Mouse (Mus musculus) large intestine, adult 2 months (tissue): ENCODE measurements around the gene Slit3. TPM values are rescaled to one million over a fixed set of nuclear protein-coding genes. Genes with fewer than 3 reads are reported as not detected.

Experiments used
- DNase-seq: peaks from one replicate; pipeline ENCODE4 v3.0.0-alpha.2; 2012; ENCODE audit warnings: low read depth, low spot score
- WGBS: fragments of 180-500 bp; shearing (Covaris S2); methylation state at CpG from one replicate; pipeline ENCODE4 v1.1.7; 2018; 5-methylcytosine and 5-hydroxymethylcytosine counted together
- polyA plus RNA-seq: library from polyadenylated mRNA; depleted of rRNA; stranded (reverse); fragments of >200 nt; gene quantifications from 2 replicates; pipeline ENCODE4 v1.2.3, GENCODE M21; 2012

Slit3 gene
- polyA plus RNA-seq, 1 experiment, result 4.4 TPM

DNA sequence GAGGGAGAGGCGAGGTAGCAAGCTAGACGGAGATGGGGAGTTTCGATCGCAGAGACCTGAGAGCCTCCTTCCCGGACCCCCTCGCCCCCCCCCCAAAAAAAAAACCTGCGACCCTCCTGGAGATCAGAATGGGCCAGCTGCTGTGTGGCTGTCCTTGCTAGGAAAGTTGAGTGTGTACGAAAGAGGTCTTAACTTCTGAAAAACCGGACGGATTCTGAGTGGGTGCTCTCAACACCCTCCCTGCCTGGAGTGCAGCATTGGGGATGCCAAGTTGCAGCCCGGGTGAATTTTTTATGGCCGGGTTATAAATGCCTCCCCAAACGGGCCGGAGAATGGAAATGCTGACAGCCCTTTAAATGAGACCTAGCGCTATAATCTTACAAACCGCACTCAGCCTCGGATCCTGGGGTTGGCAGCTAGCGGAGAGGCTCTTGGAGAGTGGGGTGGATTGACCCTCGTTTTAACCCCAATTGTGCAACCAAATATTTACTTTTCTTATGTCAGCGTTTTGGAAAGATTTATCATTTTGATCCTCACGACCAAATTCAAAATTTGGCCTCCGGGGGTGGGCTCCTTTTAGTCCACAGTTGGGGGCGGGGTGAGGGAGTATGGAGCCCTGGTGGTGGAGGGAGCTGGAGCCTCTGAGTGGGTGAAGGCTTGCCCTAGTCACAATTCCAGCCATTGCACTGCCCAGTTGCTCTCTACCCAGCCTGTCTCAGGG lies 1.2 kb downstream of the Slit3 start:
- 4% methylated on average over 23 of the region's 23 CpGs for WGBS
- no peak for DNase-seq

GRCm38 (mm10) chr11:35124489-35125107 lies 3.6 kb downstream of the Slit3 start:
- WGBS, result 43% methylated on average over 17 of the region's 17 CpGs
- DNase-seq, result no peak

GRCm38 (mm10) chr11:35125108-35125490 lies 4.1 kb downstream of the Slit3 start:
- WGBS, result 20% methylated on average over 10 of the region's 10 CpGs
- no peak for DNase-seq

- no peak for DNase-seq
- WGBS, result 68% methylated on average over 5 of the region's 5 CpGs
Measured at GRCm38 (mm10) chr11:35131740-35132139, 10.7 kb downstream of the Slit3 start.

DNA sequence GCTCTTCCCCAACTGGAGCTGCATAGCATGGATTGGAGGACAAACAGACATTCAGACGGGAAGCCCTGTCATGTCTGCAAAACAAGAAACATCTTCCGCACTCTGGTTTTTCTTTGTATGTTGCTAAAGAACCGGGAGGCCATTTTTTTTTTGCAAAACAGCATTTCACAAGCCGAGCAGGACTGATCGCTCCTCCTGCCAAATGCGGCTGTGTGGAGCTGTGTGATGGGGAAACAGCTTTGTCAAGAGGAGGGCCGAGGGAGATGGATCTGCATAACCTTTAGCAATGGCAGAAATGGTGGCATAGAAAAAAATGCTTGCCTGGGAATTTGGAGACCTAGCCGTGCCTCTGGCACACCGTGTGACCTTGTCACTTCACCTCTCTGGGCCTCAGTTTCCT lies 15.6 kb downstream of the Slit3 start:
- DNase-seq, result no peak
- WGBS, result 81% methylated on average over 9 of the region's 9 CpGs

DNA sequence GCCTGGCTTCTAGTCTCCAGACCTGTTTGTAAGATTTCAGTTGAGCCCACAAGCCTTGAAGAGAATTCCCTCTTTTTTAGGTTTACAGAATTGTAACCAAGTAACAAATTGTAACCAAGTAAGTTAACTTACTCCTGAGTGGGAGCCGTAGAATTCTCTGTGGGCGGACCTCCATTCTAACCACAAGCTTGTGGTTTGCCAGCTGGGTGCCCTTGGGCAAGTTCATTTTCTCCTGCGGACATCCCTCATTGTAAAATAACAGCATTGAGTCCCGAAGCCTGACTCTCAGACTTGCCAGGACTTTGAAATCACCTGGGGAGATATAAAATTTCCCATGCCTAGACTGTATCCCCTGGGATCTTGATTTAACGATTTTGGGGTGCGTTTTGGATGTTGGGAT lies 19.1 kb downstream of the Slit3 start:
- DNase-seq, result no peak
- 83% methylated on average over 6 of the region's 6 CpGs for WGBS

DNA sequence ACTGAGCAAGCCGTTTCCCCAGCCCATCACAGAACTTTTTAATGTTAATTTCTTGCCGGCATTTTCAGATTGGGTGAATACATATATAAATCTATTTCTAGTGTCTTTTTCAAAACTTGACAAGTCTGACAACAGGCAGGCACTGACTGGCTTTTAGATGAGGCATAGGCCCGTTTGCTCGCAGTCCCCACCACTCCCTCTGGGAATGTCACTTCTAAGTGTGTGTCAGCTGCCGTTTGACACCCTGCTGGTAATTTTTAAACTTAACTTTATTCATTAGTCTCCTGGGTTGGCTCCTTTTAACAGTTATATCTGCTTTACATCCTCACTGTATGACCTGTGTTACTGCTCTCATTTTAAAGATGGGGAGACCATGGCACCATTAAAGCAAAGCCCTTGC lies 21.2 kb downstream of the Slit3 start:
- WGBS, result 75% methylated on average over 5 of the region's 5 CpGs
- no peak for DNase-seq

- WGBS, result 69% methylated on average over 7 of the region's 7 CpGs
- DNase-seq, result no peak
Measured at GRCm38 (mm10) chr11:35142698-35143360, 21.8 kb downstream of the Slit3 start.

DNA sequence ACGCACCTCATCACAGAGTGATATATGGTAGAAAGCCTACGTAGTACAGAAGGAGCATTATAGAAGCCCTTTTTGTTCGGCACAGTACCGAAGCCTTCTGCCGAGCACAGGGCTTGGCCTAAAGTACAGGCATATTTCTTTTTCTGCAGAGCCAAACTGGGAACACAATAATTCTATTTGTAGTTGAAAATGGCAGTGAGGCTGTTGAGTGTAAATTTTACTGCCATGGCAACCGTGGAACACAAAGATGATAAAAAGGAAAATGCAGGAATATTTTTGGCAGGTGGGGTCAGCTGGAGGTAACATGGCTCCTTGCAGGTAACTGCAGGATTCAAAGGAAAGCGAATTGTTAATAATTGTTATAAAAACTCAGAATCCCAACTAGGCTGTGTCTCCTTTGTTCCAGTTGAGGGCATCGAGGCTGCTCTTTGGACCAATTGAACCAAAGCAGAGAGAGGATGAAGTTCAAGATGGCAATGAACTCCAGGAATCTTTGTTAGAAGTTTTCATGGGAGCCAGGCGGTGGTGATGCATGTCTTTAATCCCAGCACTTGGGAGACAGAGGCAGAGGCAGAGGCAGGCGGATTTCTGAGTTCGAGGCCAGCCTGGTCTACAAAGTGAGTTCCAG lies 26.9 kb downstream of the Slit3 start:
- 88% methylated on average over 11 of the region's 11 CpGs for WGBS
- DNase-seq, result no peak

DNA sequence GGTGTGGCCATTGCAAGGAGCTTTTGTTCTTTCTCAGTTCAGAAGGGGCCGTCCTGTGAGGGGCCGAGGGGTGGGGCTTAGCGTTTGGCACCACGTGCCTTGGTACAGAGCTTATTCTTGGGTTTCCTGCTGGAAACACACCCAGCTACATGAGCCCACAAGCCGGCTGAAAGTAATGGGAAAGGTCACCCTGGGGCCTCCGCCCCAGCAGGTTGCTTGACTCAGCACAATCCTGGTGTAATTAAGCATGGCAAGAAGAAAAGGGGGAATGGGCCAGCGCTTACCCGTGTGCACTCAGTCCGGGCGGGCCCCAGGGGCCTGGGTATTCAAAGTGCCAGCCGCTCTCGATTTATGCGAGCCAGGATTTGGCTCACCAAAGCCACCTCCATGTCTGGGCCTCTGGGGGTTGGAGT lies 30.5 kb downstream of the Slit3 start:
- DNase-seq, result no peak
- 62% methylated on average over 13 of the region's 13 CpGs for WGBS

DNA sequence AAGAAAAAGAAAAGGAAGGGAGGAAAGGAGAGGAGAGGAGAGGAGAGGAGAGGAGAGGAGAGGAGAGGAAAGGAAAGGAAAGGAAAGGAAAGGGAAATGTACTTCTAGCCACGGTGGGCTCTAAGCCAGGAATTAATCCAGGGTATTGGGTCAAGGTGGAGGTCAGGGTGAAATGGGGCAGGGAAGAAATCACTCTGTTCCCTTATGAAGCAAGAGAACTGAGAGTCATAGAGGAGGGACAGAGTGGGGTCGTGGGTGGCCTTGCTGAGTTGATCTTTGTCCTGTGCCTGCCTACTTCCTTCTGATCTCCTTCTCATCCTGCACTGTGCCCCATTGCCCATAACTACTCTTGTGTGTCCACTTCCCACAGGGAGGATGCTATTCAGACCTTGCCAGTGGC lies 31.9 kb downstream of the Slit3 start:
- WGBS, result 58% methylated on average over 2 of the region's 2 CpGs

DNA sequence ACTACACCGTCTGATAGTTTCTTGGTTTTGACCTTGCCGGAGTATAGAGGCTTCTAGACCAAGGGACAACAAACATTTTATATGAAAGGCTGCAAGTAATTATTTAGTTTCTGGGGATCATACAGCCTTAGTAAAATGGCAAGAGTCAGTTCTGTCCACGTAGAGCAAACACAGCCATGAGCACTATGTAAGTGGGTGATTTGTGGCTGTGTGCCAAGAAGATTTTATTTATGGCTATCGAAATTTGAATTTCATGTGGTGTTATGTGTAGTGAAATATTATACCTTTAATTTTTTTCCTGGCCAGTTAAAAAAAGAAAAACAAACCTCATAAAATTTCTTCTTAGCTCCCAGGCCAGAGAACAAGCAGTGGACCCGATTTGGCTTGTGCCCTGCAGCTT lies 33.4 kb downstream of the Slit3 start:
- WGBS, result 77% methylated on average over 5 of the region's 5 CpGs
- no peak for DNase-seq

More for the DNA sequence above, 31.9 kb downstream of the Slit3 start:
- DNase-seq, result no peak

- DNase-seq, result no peak
- 84% methylated on average over 7 of the region's 7 CpGs for WGBS
Measured at GRCm38 (mm10) chr11:35155281-35155680, 34.3 kb downstream of the Slit3 start.

- DNase-seq, result no peak
- WGBS, result 73% methylated on average over 5 of the region's 5 CpGs
Measured at GRCm38 (mm10) chr11:35156676-35157075, 35.7 kb downstream of the Slit3 start.

GRCm38 (mm10) chr11:35160682-35161211 lies 39.7 kb downstream of the Slit3 start:
- DNase-seq, result no peak
- WGBS, result 78% methylated on average over 4 of the region's 4 CpGs

DNA sequence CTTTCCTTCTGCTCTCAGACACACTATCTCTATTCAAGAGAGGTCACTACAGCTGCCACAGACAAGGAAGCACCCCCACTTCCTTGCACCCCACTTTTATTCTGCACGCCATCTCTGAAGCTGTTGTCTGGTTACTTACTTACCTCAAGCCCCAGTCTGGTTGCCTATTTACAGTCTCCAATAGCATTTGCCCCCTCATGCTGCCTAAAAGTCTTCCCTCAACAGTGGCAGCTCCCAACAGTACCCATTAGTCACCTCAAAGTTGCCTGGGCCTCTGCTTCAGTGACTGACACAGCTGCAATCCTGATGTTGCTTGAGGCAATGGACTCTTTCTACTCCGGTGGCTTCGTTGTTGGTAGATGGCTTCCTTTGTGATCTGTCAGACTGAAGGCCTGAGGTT lies 42.4 kb downstream of the Slit3 start:
- no peak for DNase-seq
- 92% methylated on average over 3 of the region's 3 CpGs for WGBS

GRCm38 (mm10) chr11:35167176-35167575 lies 46.2 kb downstream of the Slit3 start:
- no peak for DNase-seq
- WGBS, result 72% methylated on average over 8 of the region's 8 CpGs

DNA sequence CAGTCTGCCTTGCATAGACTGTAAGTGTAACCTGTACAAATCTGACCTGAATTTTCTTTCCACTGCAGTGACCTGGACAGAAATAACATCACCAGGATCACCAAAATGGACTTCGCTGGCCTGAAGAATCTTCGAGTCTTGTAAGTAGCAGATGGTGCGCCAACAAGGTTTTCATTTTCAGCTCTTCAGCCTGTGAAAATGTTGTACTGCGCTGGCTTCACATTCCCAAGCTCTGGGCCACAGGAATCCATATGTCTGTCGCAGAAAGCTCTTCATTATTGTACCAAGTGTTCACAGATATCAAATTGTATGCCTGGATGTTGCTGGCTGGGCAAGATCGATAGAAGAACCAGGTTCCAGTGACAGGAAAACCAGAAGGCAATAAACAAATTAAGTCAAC lies 50.5 kb downstream of the Slit3 start:
- 78% methylated on average over 6 of the region's 6 CpGs for WGBS
- no peak for DNase-seq

- 81% methylated on average over 7 of the region's 7 CpGs for WGBS
- no peak for DNase-seq
Measured at GRCm38 (mm10) chr11:35177564-35177963, 56.5 kb downstream of the Slit3 start.

DNA sequence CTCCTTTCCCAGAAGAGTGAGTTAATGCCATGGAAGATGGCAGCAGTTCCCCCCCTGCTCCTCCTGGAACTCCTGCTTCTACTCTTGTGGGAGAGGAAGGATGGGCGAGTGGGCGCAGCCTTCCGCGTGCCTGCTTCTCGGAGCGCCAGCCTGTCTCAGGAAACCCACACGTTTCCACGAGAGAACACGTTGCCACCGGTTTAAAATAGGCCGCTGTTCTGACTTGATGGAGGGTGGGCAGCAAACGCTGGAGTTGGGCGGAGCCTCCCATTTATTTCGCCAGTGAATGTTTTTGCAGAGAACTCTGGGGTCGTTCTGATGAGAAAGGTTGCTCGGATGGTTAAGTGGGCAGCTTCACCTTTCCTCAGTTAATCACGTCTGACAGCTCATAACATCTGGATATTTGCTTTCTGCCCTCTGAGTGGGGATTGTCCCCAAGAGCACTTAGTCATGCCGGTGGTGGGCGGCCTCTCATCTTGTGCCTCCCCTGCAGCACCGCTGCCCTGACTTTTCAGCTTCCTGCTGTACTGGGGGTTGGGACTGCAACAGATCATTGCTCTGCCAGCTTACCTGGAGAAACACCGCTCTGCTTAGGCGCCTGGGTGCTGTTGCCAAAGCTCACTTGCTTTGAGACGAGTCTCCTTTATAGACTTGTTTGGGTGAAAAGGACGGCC lies 57.3 kb downstream of the Slit3 start:
- 43% methylated on average over 24 of the region's 24 CpGs for whole genome bisulfite sequencing
- no peak for DNase-seq
